Mouse (Mus musculus): ENCODE data around the gene Carmil2. TPM values are rescaled to one million over a fixed set of nuclear protein-coding genes. Genes with fewer than 3 reads are reported as not detected.

The Carmil2 gene
- total RNA-seq, 2 experiments from 2014 or later, result 43.6 to 46.6 TPM

GRCm38 (mm10) chr8:105693648-105694047, 7.6 kb downstream of the Carmil2 start:
- peak; percentile 69 to 86 for DNase-seq (ENCODE audit: extremely low spot score in 1 of 2, low spot score in 2 of 2)
- intact Hi-C loops (cut with DNase I), result no loop called here

DNA sequence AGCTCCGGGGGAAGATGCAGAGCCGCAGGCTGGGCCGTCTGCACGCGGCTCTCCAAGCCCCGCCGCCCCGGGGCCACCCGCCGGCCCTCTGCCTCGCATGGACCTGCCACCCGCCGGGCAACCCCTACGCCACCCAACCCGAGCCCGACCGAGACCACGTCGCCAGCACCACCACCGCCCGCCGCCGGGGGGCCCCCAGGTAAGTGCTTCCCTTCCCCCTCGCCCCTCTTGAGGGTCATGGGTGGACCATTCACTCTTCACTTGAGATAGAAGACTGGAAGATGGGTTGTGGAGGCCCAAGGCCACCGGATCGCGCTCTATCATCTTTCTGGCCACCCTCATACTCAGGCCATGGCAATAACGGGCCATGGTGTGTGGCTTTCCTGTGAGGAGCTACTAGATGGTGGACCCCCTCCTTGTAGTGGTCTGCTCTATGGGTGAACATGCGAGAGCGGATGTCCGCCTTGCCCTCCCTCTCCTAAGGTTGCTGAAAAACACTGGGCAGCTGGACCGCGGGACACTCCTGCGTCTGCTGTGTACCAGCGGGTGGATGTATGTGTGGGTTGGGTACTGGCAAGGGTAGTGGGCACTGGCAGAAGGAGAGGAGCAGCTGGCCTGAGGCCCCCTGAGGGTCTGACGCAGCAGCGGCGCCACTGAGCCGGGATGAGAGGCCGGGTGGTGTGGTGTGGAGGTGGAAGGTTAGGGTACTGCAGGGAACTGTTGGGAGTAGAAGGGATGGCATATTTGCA, 8.2 kb downstream of the Carmil2 start:
- intact Hi-C loops (cut with DNase I), result no loop called here
- peak in 1 of 2 experiments; percentile 77 for DNase-seq (ENCODE audit: extremely low spot score in 1 of 2, low spot score in 2 of 2)

DNA sequence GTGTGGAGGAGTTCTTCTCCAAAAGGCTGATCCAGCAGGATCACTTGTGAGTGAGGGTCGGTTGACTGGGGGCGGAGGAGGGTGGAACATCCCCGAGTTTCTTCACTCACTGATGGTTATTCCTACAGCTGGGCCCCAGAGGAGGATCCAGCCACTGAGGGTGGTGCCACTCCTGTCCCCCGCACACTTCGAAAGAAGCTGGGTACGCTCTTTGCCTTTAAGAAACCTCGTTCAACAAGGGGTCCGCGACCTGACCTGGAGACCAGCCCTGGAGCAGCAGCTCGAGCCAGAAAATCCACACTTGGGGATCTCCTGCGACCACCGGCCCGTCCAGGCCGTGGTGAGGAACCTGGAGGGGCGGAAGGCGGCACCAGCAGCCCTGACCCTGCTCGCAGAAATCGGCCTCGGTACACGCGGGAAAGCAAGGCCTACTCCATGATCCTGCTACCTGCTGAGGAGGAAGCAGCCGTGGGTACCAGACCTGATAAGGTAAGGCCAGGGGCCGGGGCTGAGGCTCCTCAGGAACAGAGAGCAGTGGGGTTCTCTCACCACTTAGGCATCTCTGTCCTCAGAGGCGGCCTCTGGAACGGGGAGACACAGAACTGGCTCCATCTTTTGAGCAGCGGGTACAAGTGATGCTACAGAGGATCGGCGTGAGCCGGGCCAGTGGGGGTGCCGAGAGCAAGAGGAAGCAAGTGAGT, 9.2 kb downstream of the Carmil2 start:
- DNase-seq (ENCODE audit: extremely low spot score in 1 of 2, low spot score in 2 of 2), result no peak
- intact Hi-C loops (cut with DNase I), result loop anchor here (5.0 kb wide), 1 partner anchor 58 kb away; the partner anchor contains the start of genes Agrp and Ctcf

- DNase-seq (ENCODE audit: extremely low spot score in 1 of 2, low spot score in 2 of 2), result no peak
- intact Hi-C loops (cut with DNase I), result loop anchor here (5.0 kb wide), 1 partner anchor 60 kb away; the partner anchor contains the start of genes Agrp and Ctcf
These were observed 11.2 kb downstream of the Carmil2 start for GRCm38 (mm10) chr8:105697196-105697780.

DNA sequence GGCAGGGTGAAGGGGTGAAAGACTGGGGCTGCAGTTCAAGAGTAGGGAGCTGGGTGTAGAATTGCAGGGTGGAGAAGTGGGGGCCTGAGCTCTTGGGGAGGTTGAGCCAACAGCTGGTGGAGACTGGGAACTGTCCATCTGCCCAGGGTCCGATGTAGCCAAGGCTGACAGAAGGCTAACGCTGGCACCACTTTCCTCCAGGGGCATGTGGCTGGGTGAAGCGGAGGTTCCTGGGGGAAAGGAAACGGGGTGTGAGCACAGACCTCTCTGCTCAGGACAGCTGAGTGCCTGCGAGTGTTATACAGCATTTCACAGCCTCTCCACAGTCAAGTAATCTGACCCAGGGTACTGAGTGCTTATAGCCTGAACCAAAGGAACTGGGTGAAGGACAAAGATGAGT, 12.7 kb downstream of the Carmil2 start:
- intact Hi-C loops (cut with DNase I), result loop anchor here (5.0 kb wide), 1 partner anchor 61 kb away; the partner anchor contains the start of genes Agrp and Ctcf
- no peak for DNase-seq (ENCODE audit: extremely low spot score in 1 of 2, low spot score in 2 of 2)

GRCm38 (mm10) chr8:105699488-105700215, 13.6 kb downstream of the Carmil2 start:
- no peak for DNase-seq (ENCODE audit: extremely low spot score in 1 of 2, low spot score in 2 of 2)
- intact Hi-C loops (cut with DNase I), result loop anchor here (5.0 kb wide), 1 partner anchor 62 kb away; the partner anchor contains the start of genes Agrp and Ctcf

DNA sequence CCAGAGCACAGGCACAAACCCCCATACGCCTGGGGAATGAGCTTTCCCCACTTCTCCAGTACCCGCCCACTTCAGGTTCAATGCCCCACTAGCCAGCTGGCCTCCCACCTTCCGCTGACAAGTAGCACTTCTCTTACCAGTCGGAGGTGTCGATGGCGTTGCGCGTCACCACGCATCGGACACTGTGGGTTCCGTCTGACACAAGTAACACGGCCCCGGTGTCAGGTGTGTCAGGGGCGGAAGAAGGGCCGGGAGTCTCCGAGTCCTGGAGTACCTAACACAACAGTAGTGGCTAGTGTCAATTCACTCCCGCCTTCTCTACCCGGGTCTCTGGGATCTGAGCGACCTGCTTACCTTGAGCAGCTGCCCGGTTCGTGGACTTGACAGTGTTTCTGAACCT, 14.5 kb downstream of the Carmil2 start:
- intact Hi-C loops (cut with DNase I), result no loop called here
- DNase-seq (ENCODE audit: extremely low spot score in 1 of 2, low spot score in 2 of 2), result peak in 1 of 2 experiments; percentile 66

GRCm38 (mm10) chr8:105700966-105701824, 15.1 kb downstream of the Carmil2 start, which contains the start of the genes Acd and Pard6a:
TSS of gene Acd (minus strand) at chr8:105701102.
TSS of gene Pard6a (plus strand) at chr8:105701148.
- peak; percentile 93 to 95 for DNase-seq (ENCODE audit: extremely low spot score in 1 of 2, low spot score in 2 of 2)
- intact Hi-C loops (cut with DNase I), result no loop called here

GRCm38 (mm10) chr8:105702001-105702401, 15.9 kb downstream of the Carmil2 start:
- intact Hi-C loops (cut with DNase I), result no loop called here
- DNase-seq (ENCODE audit: extremely low spot score in 1 of 2, low spot score in 2 of 2), result no peak

GRCm38 (mm10) chr8:105702731-105703415, 16.8 kb downstream of the Carmil2 start:
- DNase-seq (ENCODE audit: extremely low spot score in 1 of 2, low spot score in 2 of 2), result no peak
- intact Hi-C loops (cut with DNase I), result no loop called here

DNA sequence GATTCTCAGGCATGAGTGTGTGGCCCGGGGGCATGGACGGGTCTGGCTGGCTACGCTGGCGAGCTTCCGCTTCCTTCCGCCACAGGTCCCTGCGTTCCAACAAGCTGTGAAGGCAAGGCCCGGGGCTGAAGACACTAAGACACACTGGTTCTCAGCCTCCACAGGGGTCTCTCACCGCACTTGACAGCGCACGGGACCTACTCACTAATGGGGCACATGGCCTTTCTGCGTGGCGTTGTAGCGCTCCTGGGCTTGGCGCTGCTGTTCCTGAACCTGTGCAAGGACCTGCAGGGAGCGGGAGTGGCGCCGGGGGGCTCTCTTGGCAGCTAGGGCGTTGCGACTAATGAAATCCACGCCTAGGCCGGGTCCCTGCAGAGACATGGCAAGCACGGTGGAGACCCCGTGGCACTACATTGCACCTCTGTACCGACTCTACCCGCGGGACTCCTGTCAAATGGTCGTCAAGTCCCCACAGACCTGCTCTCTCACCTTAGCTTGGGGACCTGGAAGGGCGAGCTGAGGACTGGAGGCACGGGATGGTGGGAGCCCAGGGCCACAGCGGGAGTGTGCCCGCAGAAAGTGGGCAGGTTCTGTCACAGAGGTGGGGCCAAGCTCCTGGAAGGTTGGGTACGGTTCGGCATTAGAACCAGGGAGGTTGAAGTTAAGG, 18.2 kb downstream of the Carmil2 start:
- DNase-seq (ENCODE audit: extremely low spot score in 1 of 2, low spot score in 2 of 2), result no peak
- intact Hi-C loops (cut with DNase I), result no loop called here

- no peak for DNase-seq (ENCODE audit: extremely low spot score in 1 of 2, low spot score in 2 of 2)
- intact Hi-C loops (cut with DNase I), result no loop called here
These were observed 18.9 kb downstream of the Carmil2 start for GRCm38 (mm10) chr8:105704955-105705354.

- intact Hi-C loops (cut with DNase I), result no loop called here
- no peak for DNase-seq (ENCODE audit: extremely low spot score in 1 of 2, low spot score in 2 of 2)
These were observed 20.4 kb downstream of the Carmil2 start for GRCm38 (mm10) chr8:105706426-105706825.

DNA sequence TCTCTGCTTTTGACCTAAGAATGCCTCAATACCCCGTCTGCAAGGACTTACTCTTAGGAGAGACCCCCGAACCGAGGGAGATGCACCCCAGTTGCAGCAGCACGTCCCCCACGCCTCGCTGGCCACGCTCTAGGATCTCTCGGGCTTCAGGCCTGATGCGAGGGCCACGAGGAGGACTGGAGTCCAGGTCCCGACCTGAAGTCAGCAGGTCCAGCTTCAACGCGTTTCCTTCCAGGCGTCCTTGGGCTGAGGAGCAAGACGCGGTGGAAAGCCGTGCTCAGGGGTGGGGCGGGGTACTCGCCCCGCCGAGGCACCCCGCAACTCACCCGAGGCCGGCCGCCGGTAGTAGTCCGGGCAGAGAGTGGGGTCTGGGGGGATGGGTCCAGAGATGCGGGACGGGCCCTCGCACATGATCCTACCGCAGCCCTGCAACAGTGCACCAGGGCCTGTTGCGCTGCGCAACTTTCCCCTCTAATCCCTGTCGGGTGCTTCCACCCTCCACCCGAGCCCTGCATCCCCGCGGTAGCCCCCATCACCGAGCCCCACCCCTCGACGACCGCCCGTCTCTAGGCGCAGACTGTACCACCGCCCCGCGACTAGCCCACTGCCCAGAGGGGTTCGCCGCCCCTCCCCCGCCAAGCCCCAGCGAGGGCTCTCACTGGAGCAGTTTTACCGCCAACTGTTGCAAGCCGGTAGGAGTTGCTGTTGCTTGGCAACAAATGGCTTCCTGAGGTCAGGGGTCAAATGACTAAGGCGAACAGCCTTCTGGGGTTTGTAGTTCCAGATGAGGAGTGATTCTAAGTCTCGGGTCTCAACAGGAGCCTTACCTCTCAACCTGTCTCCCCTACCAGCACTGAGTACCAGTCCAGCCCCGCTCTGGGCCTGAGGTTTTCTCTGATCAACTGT, 21.7 kb downstream of the Carmil2 start, which contains the start of the genes 4933405L10Rik and Enkd1:
4933405L10Rik (plus strand) TSS at position 158 of the 906 bp plus-strand sequence.
Enkd1 (minus strand) TSS at position 713 of the 906 bp plus-strand sequence.
- DNase-seq (ENCODE audit: extremely low spot score in 1 of 2, low spot score in 2 of 2), result peak; percentile 91 to 94
- intact Hi-C loops (cut with DNase I), result no loop called here

- intact Hi-C loops (cut with DNase I), result no loop called here
- no peak for DNase-seq (ENCODE audit: extremely low spot score in 1 of 2, low spot score in 2 of 2)
These were observed 22.6 kb downstream of the Carmil2 start for GRCm38 (mm10) chr8:105708675-105709074.

GRCm38 (mm10) chr8:105709317-105709716, 23.2 kb downstream of the Carmil2 start:
- DNase-seq (ENCODE audit: extremely low spot score in 1 of 2, low spot score in 2 of 2), result no peak
- intact Hi-C loops (cut with DNase I), result no loop called here
